Mouse (Mus musculus) bone marrow, adult 2 months (tissue): ENCODE measurements at regions not wholly inside any gene's neighbourhood (a gene's known extent, or its start where the extent isn't known, plus 50 kb on each side); places are given as distances from the start of the nearest gene placed in this dataset.
A peak's percentile ranks its signal among the peaks of the same experiment; 100 is the strongest.

Experiments
- H3K27ac ChIP-seq: fragments of 200-500 bp; 2 replicates; pipeline ENCODE4 v1.5.1; 2012; ENCODE audit warnings: low read depth, mild to moderate bottlenecking, control low read depth, inconsistent platforms, low read length; ENCODE audit not compliant: control insufficient read depth, poor library complexity, insufficient read depth
- H3K4me1 ChIP-seq: fragments of 200-500 bp; 2 replicates; pipeline ENCODE4 v1.6.1; 2011; ENCODE audit warnings: low read length; ENCODE audit not compliant: control insufficient read depth, insufficient read depth
- H3K4me3 ChIP-seq: fragments of 200-500 bp; replicated peaks from 2 replicates; pipeline ENCODE3; 2011; ENCODE audit warnings: mild to moderate bottlenecking, low read depth, low read length, control low read depth; ENCODE audit not compliant: control insufficient read depth
- CTCF ChIP-seq: fragments of 200-500 bp; IDR thresholded peaks from 2 replicates; pipeline ENCODE4 v1.5.1; 2011; ENCODE audit warnings: low read length, control low read depth; ENCODE audit not compliant: control insufficient read depth, insufficient read depth
- POLR2A ChIP-seq: fragments of 200-500 bp; IDR thresholded peaks from 2 replicates; pipeline ENCODE4 v1.6.1; 2011; ENCODE audit warnings: low read depth, mild to moderate bottlenecking, control low read depth, low read length, borderline replicate concordance; ENCODE audit not compliant: control insufficient read depth
- WGBS: fragments of 180-500 bp; shearing (Covaris S2); methylation state at CpG from one replicate; pipeline ENCODE4 v1.1.7; 2018; 5-methylcytosine and 5-hydroxymethylcytosine counted together

GRCm38 (mm10) chr9:30101942-30102341, 139.0 kb upstream of the Ntm start:
- H3K4me1 ChIP-seq: no peaks in the 10 kb centered on the region
- TF ChIP-seq CTCF (no peak), POLR2A (no peak)
- no peak overlapping the region for H3K27ac ChIP-seq
- no peak overlapping the region for H3K4me3 ChIP-seq
- WGBS: 77% methylated on average over 6 of the region's 6 CpGs

- no peak overlapping the region for H3K4me3 ChIP-seq
- H3K27ac ChIP-seq: no peak overlapping the region
- 75% methylated on average over 3 of the region's 3 CpGs for WGBS
- no peaks in the 10 kb centered on the region for H3K4me1 ChIP-seq
- TF ChIP-seq POLR2A: no peak
- no peak for TF ChIP-seq CTCF
Measured at GRCm38 (mm10) chr9:30122371-30122770, 159.4 kb upstream of the Ntm start.

- Histone ChIP-seq H3K27ac (no peak overlapping the region), H3K4me3 (no peak overlapping the region), H3K4me1 (no peaks in the 10 kb centered on the region)
- no peak for TF ChIP-seq POLR2A
- no peak for TF ChIP-seq CTCF
- 65% methylated on average over 6 of the region's 6 CpGs for WGBS
Measured at GRCm38 (mm10) chr9:30129151-30129550, 166.2 kb upstream of the Ntm start.

- Histone ChIP-seq H3K4me1 (no peaks in the 10 kb centered on the region), H3K4me3 (no peak overlapping the region), H3K27ac (no peak overlapping the region)
- 88% methylated on average over 2 of the region's 2 CpGs for WGBS
- TF ChIP-seq CTCF (no peak), POLR2A (no peak)
Measured at GRCm38 (mm10) chr9:30131626-30132025, 168.7 kb upstream of the Ntm start.

- 70% methylated on average over 3 of the region's 3 CpGs for WGBS
- H3K27ac ChIP-seq: no peak overlapping the region
- H3K4me1 ChIP-seq: no peaks in the 10 kb centered on the region
- TF ChIP-seq CTCF: no peak
- TF ChIP-seq POLR2A: no peak
- H3K4me3 ChIP-seq: no peak overlapping the region
Measured at GRCm38 (mm10) chr9:30134303-30134702, 171.4 kb upstream of the Ntm start.

GRCm38 (mm10) chr9:30137611-30138287, 174.8 kb upstream of the Ntm start:
- no peak for TF ChIP-seq POLR2A
- TF ChIP-seq CTCF: peak; percentile 37; the same call in 1 of the 2 replicates
- no peaks in the 10 kb centered on the region for H3K4me1 ChIP-seq
- 18% methylated on average over 14 of the region's 14 CpGs for WGBS
- no peak overlapping the region for H3K27ac ChIP-seq
- H3K4me3 ChIP-seq: no peak overlapping the region

- no peaks in the 10 kb centered on the region for H3K4me1 ChIP-seq
- no peak overlapping the region for H3K4me3 ChIP-seq
- no peak for TF ChIP-seq POLR2A
- no peak for TF ChIP-seq CTCF
- no peak overlapping the region for H3K27ac ChIP-seq
- 64% methylated on average over 3 of the region's 3 CpGs for WGBS
Measured at GRCm38 (mm10) chr9:30140188-30140587, 177.2 kb upstream of the Ntm start.

- 66% methylated on average over 3 of the region's 3 CpGs for WGBS
- Histone ChIP-seq H3K4me3 (no peak overlapping the region), H3K27ac (no peak overlapping the region), H3K4me1 (no peaks in the 10 kb centered on the region)
- TF ChIP-seq POLR2A (no peak), CTCF (no peak)
Measured at GRCm38 (mm10) chr9:30141186-30141585, 178.2 kb upstream of the Ntm start.

GRCm38 (mm10) chr9:30142806-30143458, 180.0 kb upstream of the Ntm start:
- 83% methylated on average over 10 of the region's 10 CpGs for WGBS
- no peak overlapping the region for H3K27ac ChIP-seq
- H3K4me1 ChIP-seq: no peaks in the 10 kb centered on the region
- no peak for TF ChIP-seq POLR2A
- TF ChIP-seq CTCF: no peak
- no peak overlapping the region for H3K4me3 ChIP-seq
